Mouse (Mus musculus): Measurements from ENCODE around the gene Cebpg.

Gene Cebpg

DNA sequence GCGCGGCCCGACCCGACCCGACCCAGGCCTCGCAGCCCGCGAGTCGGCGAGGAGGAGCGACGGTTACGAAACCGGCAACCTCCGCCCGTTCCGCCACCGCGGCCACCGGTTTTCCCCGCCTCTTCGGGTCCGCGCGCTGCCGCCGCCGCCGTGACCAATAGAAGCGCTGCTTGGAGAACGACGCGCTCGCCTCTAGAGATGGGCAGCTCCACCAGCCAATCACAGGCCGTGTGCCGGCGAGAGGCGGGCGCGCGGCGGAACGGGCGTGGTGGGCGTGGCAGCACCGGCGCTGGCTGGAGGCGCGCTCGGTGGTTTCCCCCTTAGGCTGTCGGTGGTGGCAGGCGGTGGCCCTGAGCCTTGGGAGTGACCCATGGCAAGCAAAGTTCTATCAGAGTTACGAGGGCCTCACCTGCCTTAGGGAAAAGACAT, at the start of gene Cebpg:
Gene Cebpg, minus strand, starts transcription at position 138 of the 429 bp plus-strand sequence.
- peak; percentile 97 to 99 for DNase-seq (ENCODE audit: low spot score in 2 of 2)

- no peak for DNase-seq (ENCODE audit: low spot score in 2 of 2)
Measured at GRCm38 (mm10) chr7:35099528-35099927, 43.2 kb upstream of the Cebpg start.

DNA sequence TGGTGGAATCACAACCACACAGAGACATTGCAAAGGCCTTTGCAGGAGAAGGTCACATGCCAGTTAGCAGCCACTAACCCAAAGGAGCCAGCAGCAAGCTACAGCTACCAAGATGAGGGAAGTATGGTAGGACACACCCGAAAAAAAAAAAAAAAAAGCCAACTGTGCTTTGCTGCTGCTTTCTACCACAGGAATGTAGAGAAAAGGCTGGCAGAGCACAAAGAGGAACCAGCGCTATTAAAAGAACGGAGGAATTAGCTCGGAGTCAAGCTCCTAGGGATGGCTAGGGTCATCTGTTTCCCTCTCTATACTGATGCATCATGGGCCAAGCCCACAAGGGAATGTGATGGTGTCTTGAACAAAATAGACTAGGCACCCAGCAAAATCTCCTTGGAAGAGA, 42.4 kb upstream of the Cebpg start:
- DNase-seq (ENCODE audit: low spot score in 2 of 2) = no peak

DNA sequence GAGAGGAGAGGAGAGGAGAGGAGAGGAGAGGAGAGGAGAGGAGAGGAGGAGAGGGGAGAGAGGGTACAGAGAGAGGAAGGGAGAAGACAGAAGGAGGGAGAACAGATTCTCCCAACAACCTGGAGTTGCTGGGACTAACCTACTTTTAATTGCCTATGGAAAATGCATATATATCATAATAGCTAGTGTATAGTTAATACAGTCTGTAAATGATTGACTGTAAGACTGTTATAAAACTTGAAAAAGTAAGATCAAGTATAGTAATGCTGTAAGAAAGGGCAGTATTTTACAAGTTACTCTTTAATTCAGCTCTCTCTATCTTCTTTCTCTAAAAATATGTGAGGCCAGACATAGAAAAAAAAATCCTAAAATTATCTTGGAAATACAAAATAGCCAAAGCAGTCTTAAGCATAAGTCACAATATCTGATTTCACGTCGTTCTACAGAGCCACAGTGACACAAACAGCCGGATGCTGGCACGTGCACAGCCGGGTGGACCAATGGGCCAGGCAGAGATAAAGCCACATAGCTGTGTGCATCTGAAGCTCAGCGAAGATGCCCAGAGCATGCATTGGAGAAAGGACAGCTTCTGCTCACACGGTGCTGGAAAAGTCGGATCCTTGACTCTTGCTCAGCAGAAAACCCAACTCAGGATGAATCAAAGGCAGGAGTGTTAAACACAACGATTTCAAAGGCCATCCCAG, 38.8 kb upstream of the Cebpg start:
- no peak for DNase-seq (ENCODE audit: low spot score in 2 of 2)

- no peak for DNase-seq (ENCODE audit: low spot score in 2 of 2)
Measured at GRCm38 (mm10) chr7:35090550-35090949, 34.2 kb upstream of the Cebpg start.

GRCm38 (mm10) chr7:35086271-35086861, 30.0 kb upstream of the Cebpg start:
- DNase-seq (ENCODE audit: low spot score in 2 of 2) = no peak

DNA sequence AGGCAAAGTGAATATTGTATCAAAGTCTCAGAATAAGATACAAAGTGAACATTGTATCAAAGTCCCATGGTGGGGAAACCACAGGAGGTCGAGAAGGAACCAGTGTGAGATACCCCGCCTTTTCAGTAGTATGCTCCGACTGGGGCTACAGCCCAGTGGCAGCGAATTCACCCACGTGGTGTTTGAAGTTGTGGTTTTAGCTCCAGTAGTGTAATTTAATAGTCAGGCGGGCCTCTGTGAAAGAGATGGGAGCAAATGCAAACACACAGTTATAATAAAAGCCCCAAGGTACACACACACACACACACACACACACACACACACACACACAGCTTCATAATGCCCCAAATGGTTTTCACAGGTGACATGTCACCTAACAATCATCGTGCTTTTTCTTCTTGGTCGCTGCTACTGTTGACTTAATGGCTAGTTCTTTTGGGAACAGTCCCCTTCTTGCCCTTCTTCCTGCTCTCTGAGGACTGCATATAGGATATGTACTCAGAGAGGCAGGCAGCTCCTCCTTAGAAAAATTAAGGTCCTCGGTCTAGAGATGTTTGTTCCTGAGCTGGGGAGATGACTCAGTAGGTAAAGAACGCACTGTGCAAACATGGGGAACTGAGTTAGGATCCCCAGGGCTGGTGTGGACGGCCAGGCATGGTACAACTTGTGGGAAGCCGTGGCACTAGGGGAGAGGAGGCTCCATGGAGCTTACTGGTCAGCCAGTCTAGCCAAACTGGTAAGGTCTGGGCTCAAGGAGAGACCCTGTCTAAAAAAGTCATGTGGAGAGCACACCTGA, 28.4 kb upstream of the Cebpg start:
- DNase-seq (ENCODE audit: low spot score in 2 of 2) = no peak

DNA sequence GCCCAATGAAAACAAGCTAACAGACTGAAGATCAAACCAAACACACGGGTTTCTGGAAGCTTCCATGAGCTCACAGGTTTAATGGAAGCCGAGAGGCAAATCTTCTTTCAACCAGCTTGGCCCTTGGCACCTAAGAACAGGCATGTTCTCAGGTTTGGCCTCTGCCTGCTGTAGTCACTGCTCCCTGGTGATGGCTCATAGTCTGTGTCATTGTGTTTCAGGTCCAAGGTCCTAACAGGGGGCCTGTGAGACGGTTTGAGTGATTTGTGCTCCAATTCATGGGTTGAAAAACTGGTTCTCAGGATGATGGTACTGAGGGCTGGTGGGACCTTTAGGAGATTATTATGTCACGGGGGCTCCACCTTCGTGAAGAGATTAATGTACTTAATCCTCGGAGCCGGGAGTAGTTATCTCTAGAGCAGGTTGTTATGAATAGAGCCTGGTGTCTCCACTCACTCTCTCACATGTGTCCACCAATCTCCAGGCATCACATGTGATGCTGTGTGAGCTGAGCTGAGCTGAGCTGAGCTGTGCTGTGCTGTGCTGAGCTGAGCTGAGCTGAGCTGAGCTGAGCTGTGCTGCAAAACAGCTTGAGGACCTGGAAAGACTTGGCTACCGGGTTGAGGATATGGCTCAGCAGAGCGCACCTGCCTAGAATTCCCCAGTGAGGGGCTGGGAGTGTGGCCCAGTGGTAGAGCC, 25.2 kb upstream of the Cebpg start:
- DNase-seq (ENCODE audit: low spot score in 2 of 2) = no peak

DNA sequence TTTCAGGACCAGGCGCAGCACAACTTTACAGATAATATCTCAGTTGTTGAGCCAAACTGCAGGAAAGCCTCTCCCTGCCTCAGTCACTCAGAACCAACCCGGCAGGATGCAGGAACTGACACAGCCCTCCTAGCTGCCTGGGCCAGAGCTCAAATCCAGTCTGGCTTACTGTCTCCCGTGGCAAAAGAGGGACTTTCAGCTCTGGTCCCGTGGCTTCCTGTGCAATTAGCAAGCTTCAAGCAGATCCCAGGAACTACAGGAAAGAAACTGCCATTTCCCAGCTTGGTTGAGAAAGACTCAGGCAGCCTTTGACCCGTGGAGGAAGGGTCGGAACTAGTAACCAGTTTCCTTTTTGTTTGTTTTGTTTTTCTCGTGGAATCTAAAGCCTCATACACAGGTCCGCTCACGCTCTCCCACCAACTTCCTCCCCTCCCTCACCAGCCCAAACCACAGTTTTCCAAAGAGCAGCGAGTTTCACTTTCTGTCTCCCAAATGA, 24.5 kb upstream of the Cebpg start:
- DNase-seq (ENCODE audit: low spot score in 2 of 2) = no peak

GRCm38 (mm10) chr7:35076645-35077044, 20.3 kb upstream of the Cebpg start:
- DNase-seq (ENCODE audit: low spot score in 2 of 2) = no peak

GRCm38 (mm10) chr7:35066640-35067212, 10.4 kb upstream of the Cebpg start:
- no peak for DNase-seq (ENCODE audit: low spot score in 2 of 2)

DNA sequence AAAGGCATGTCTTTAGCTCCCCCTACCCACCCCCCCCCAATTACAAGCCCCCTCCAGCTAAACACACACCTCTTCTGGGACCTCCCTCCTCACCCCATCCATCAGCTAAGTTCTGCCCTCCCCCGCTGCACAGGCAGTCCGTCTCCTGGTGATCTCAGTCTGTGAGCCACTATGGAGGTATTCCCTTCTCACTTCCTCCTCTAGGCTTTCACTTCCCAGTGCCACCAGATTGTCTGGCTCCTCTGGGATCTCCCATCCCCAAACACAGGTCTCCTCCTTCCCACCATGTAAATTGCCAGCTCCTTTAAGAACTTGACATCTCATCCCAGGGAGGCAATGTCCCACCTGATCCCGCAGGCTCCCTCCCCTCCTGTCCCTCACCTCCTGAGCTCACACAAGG, 9.6 kb upstream of the Cebpg start:
- DNase-seq (ENCODE audit: low spot score in 2 of 2) = no peak

GRCm38 (mm10) chr7:35064286-35065258, 8.2 kb upstream of the Cebpg start:
- DNase-seq (ENCODE audit: low spot score in 2 of 2) = peak in 1 of 2 experiments; percentile 43

- no peak for DNase-seq (ENCODE audit: low spot score in 2 of 2)
Measured at GRCm38 (mm10) chr7:35059467-35059866, 3.1 kb upstream of the Cebpg start.

- no peak for DNase-seq (ENCODE audit: low spot score in 2 of 2)
Measured at GRCm38 (mm10) chr7:35058329-35058728, 2.0 kb upstream of the Cebpg start.

DNA sequence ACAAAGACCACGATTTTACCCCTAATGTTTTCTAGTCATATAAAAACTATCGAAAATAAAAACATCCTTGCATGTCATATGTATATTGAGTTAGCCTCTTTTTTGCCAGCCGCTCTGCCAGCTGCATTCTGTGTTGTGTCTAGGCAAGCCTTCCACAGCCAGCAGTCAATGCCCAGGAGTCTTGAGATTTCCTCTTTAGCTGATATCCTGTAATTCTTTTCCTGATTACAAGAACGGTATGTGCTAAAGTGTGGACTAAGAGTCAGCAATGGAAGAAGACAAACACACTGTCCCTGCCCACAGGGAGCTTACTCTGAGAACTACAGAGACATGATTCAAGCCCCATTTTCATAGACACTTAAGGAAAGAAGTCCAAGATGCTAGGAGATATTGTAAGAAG, 1.2 kb upstream of the Cebpg start:
- DNase-seq (ENCODE audit: low spot score in 2 of 2) = no peak

DNA sequence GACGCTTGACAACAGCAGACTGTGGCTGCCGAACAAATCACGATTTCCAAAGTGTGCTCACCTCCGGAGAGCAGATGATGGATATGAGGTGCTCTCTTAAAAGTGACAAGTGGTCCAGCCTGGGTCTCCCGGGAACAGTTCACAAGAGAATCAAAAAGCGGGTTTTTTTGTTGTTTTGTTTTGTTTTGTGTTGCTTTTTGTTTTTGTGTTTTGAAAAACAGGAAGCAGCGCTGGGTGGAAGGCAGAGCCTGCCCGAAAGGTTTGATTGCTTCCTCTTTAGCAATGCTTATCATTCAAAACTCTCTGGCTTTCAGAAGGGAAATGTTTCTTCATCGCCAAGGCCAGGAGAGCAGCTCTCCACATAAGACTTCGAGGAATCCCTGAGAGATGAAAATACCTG, 626 bp upstream of the Cebpg start:
- peak in 1 of 2 experiments; percentile 29 for DNase-seq (ENCODE audit: low spot score in 2 of 2)

DNA sequence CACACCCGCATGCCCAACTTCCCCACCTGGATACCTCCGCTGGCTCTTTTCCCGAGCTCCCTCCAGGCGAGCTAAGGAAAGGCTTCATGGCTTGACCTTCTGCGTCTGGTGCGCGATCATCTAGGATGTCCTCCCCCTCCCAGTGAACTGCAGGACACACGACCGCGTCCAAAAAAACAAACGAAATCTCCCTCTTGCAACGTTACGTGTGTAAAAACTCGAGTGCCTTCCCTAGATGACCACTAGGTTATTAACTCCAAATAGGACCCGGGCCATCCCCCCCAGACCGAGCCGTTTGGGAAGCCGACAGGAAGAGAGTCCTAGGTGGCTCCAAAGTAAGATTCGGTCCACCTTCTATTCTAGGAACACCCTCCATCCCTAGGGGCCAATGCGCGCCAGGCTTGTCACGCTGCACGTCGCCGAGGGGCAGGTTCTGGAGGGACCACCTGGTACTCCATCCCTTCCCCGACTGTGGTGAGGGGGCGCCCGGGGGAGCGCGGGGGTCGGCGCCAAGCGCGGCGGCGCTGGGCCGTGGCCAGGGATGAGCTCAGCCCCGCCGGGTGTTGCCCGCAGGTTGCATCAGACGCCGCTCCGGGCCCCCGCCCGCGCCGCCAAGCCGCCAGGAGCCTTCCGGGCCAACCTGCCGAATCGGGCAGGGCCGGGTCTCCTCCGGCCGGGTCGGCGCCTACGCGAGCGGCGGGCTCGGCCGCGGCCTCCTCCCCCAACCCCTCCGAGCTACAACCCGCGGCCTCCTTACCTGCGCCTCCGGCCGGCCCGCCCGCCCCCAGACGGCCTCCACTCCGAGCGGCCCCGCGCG, 546 bp downstream of the Cebpg start:
- peak in 1 of 2 experiments; percentile 77 for DNase-seq (ENCODE audit: low spot score in 2 of 2)

- DNase-seq (ENCODE audit: low spot score in 2 of 2) = no peak
Measured at GRCm38 (mm10) chr7:35054977-35055618, 1.3 kb downstream of the Cebpg start.

Measured in spleen, postnatal 10 days (tissue).